Mouse (Mus musculus): ENCODE results near the gene Pkp1. TPM values are rescaled to one million over a fixed set of nuclear protein-coding genes. Genes with fewer than 3 reads are reported as not detected.

Pkp1 gene
- polyA plus RNA-seq, 1 experiment, result not detected

DNA sequence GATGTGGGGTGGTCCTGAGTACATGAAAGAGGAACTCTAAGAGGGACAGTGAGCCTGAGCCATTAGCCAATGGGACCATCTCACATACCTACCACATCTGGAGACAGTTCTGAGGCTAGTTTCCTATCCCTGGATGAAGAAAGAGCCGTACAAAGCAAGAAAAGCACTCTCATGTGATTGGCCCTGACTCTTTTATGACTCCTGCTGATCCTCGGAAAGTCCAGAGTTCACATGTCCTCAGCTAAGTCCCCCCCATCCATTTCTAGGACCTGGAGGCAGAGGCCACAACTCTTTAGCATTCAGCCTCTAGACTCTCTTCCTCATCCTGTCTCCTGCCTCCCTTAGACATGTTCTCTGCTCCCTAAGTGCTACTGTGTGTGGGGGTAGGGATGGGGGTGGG is 41.8 kb downstream of the Pkp1 start:
- Histone ChIP-seq H3K27me3 (ENCODE audit: control insufficient read depth, insufficient read depth, low read length) (no peaks in the 10 kb centered on the region), H3K4me1 (ENCODE audit: control insufficient read depth, insufficient read depth, insufficient read length) (no peaks in the 10 kb centered on the region), H3K4me3 (ENCODE audit: extremely low read depth, insufficient read depth, insufficient read length) (no peak overlapping the region), H3K27ac (ENCODE audit: insufficient read depth, low read length) (no peak overlapping the region), H3K36me3 (ENCODE audit: control insufficient read depth, insufficient read depth, low read length) (no peaks in the 10 kb centered on the region)
- TF ChIP-seq POLR2A (IDR thresholded peaks at IDR 0.05; ENCODE audit: low read depth, low read length) (no peak), CTCF (IDR thresholded peaks at IDR 0.05; ENCODE audit: extremely low read depth, insufficient read depth, insufficient read length, insufficient replicate concordance) (no peak)
- no peak for DNase-seq (ENCODE audit: low read depth in 1 of 2, low spot score in 2 of 2)
- 84% methylated on average over 2 of the region's 2 CpGs for WGBS

DNA sequence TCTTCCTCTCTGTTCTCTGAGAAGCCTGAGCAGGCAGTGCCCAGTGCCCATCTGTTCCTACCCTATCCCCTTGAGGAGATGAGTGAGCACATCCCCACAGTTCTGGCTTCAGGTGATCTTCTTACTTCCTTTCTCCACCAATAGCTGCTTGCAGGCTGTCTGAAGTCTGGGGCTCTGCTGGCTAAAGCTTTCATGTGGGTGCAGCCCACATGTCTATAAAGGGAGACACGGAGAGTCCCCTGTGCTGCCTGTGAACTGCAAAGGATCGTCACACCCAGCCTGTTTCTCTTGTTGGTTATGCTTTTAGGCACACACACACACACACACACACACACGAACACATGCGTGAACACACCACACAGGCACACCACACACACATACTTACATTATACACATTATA is 46.0 kb downstream of the Pkp1 start:
- DNase-seq (ENCODE audit: low read depth in 1 of 2, low spot score in 2 of 2), result no peak
- 77% methylated on average over 4 of the region's 4 CpGs for WGBS

GRCm38 (mm10) chr1:135868570-135868969 is 50.4 kb downstream of the Pkp1 start:
- DNase-seq (ENCODE audit: low read depth in 1 of 2, low spot score in 2 of 2), result no peak
- Histone ChIP-seq H3K27me3 (ENCODE audit: control insufficient read depth, insufficient read depth, low read length) (no peaks in the 10 kb centered on the region), H3K4me1 (ENCODE audit: control insufficient read depth, insufficient read depth, insufficient read length) (no peaks in the 10 kb centered on the region), H3K36me3 (ENCODE audit: control insufficient read depth, insufficient read depth, low read length) (no peaks in the 10 kb centered on the region), H3K27ac (ENCODE audit: insufficient read depth, low read length) (no peak overlapping the region), H3K4me3 (ENCODE audit: extremely low read depth, insufficient read depth, insufficient read length) (no peak overlapping the region)
- 90% methylated on average over 6 of the region's 6 CpGs for WGBS
- no peak for TF ChIP-seq POLR2A (IDR thresholded peaks at IDR 0.05; ENCODE audit: low read depth, low read length)
- no peak for TF ChIP-seq CTCF (IDR thresholded peaks at IDR 0.05; ENCODE audit: extremely low read depth, insufficient read depth, insufficient read length, insufficient replicate concordance)

More for the DNA sequence above, 46.0 kb downstream of the Pkp1 start:
- TF ChIP-seq POLR2A (IDR thresholded peaks at IDR 0.05; ENCODE audit: low read depth, low read length) (no peak), CTCF (IDR thresholded peaks at IDR 0.05; ENCODE audit: extremely low read depth, insufficient read depth, insufficient read length, insufficient replicate concordance) (no peak)
- Histone ChIP-seq H3K27ac (ENCODE audit: insufficient read depth, low read length) (no peak overlapping the region), H3K27me3 (ENCODE audit: control insufficient read depth, insufficient read depth, low read length) (no peaks in the 10 kb centered on the region), H3K4me3 (ENCODE audit: extremely low read depth, insufficient read depth, insufficient read length) (no peak overlapping the region), H3K36me3 (ENCODE audit: control insufficient read depth, insufficient read depth, low read length) (no peaks in the 10 kb centered on the region), H3K4me1 (ENCODE audit: control insufficient read depth, insufficient read depth, insufficient read length) (no peaks in the 10 kb centered on the region)

DNA sequence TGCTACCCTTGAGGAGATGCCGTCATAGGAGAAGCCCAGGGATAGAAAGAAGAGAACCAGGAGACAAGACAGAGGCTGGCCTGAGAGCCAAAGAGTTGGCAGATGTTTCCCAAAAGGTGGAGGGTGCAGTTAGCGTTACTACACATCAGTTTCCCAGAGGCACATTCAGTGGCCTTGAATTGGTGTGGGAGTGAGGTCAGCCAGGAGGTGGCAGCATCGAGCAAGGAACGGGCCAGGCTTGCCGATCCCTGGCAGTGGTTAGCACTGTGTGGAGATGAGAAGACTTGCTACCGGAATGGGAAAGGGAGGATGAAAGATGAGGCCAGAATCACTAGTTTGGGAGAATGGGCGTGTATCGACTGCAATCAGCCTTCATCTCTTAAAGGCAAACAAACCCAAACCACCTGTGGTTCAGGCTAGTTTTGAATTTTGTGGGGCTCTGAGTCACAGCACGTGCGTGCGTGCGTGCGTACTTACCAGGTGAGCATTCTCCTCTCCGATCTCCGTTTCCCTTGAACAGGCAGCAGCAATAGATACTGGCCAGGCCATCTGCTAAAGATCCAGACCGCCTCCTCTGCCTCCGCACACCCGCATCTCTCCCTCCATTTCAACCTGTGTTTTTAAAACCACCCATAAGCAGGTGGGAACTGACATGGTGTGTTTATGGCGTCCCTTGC is 53.4 kb downstream of the Pkp1 start:
- H3K4me3 ChIP-seq (ENCODE audit: extremely low read depth, insufficient read depth, insufficient read length), result no peak overlapping the region
- no peaks in the 10 kb centered on the region for H3K4me1 ChIP-seq (ENCODE audit: control insufficient read depth, insufficient read depth, insufficient read length)
- no peaks in the 10 kb centered on the region for H3K27me3 ChIP-seq (ENCODE audit: control insufficient read depth, insufficient read depth, low read length)
- H3K36me3 ChIP-seq (ENCODE audit: control insufficient read depth, insufficient read depth, low read length), result no peaks in the 10 kb centered on the region
- WGBS, result 58% methylated on average over 19 of the region's 19 CpGs
- no peak for TF ChIP-seq POLR2A (IDR thresholded peaks at IDR 0.05; ENCODE audit: low read depth, low read length)
- peak; percentile 80; the same call in 1 of the 2 replicates for TF ChIP-seq CTCF (IDR thresholded peaks at IDR 0.05; ENCODE audit: extremely low read depth, insufficient read depth, insufficient read length, insufficient replicate concordance)
- no peak overlapping the region for H3K27ac ChIP-seq (ENCODE audit: insufficient read depth, low read length)
- DNase-seq (ENCODE audit: low read depth in 1 of 2, low spot score in 2 of 2), result peak; percentile 4 to 55

GRCm38 (mm10) chr1:135864830-135865229 is 54.2 kb downstream of the Pkp1 start:
- Histone ChIP-seq H3K27ac (ENCODE audit: insufficient read depth, low read length) (no peak overlapping the region), H3K36me3 (ENCODE audit: control insufficient read depth, insufficient read depth, low read length) (no peaks in the 10 kb centered on the region), H3K4me3 (ENCODE audit: extremely low read depth, insufficient read depth, insufficient read length) (no peak overlapping the region), H3K27me3 (ENCODE audit: control insufficient read depth, insufficient read depth, low read length) (no peaks in the 10 kb centered on the region), H3K4me1 (ENCODE audit: control insufficient read depth, insufficient read depth, insufficient read length) (no peaks in the 10 kb centered on the region)
- TF ChIP-seq CTCF (IDR thresholded peaks at IDR 0.05; ENCODE audit: extremely low read depth, insufficient read depth, insufficient read length, insufficient replicate concordance), result no peak
- no peak for TF ChIP-seq POLR2A (IDR thresholded peaks at IDR 0.05; ENCODE audit: low read depth, low read length)
- no peak for DNase-seq (ENCODE audit: low read depth in 1 of 2, low spot score in 2 of 2)
- 56% methylated on average over 6 of the region's 6 CpGs for WGBS

DNA sequence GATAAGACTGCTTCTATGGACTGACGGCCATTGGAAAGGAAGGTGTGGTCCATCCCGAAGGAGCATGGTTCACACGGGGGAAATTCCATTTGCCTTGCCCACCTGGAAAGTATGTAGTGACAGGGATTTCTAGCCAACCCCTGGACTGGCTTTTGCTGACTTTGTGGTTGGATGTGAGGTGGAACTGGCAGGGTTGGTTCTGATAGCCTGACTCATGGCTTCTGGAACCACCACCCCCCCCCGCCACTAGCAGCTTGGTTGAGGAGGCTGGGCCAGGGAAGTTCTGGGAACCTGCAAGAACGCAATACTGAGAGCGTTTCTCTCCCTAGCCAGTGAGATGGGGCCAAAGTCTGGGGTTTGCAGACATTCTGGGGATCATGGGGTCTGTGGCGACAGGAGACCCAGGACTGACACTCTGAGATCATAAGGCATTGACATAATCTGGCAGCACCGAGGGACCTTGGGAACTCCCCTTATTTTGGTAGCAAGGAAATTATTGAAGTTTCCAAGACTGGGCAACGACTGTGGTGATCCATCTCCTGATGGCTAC is 55.1 kb downstream of the Pkp1 start:
- WGBS, result 82% methylated on average over 9 of the region's 9 CpGs
- TF ChIP-seq CTCF (IDR thresholded peaks at IDR 0.05; ENCODE audit: extremely low read depth, insufficient read depth, insufficient read length, insufficient replicate concordance), result no peak
- TF ChIP-seq POLR2A (IDR thresholded peaks at IDR 0.05; ENCODE audit: low read depth, low read length), result no peak
- no peaks in the 10 kb centered on the region for H3K4me1 ChIP-seq (ENCODE audit: control insufficient read depth, insufficient read depth, insufficient read length)
- DNase-seq (ENCODE audit: low read depth in 1 of 2, low spot score in 2 of 2), result no peak
- H3K36me3 ChIP-seq (ENCODE audit: control insufficient read depth, insufficient read depth, low read length), result no peaks in the 10 kb centered on the region
- no peak overlapping the region for H3K4me3 ChIP-seq (ENCODE audit: extremely low read depth, insufficient read depth, insufficient read length)
- H3K27ac ChIP-seq (ENCODE audit: insufficient read depth, low read length), result no peak overlapping the region
- no peaks in the 10 kb centered on the region for H3K27me3 ChIP-seq (ENCODE audit: control insufficient read depth, insufficient read depth, low read length)

GRCm38 (mm10) chr1:135862561-135862960 is 56.4 kb downstream of the Pkp1 start:
- TF ChIP-seq POLR2A (IDR thresholded peaks at IDR 0.05; ENCODE audit: low read depth, low read length) (no peak), CTCF (IDR thresholded peaks at IDR 0.05; ENCODE audit: extremely low read depth, insufficient read depth, insufficient read length, insufficient replicate concordance) (no peak)
- Histone ChIP-seq H3K27me3 (ENCODE audit: control insufficient read depth, insufficient read depth, low read length) (no peaks in the 10 kb centered on the region), H3K4me1 (ENCODE audit: control insufficient read depth, insufficient read depth, insufficient read length) (no peaks in the 10 kb centered on the region), H3K27ac (ENCODE audit: insufficient read depth, low read length) (no peak overlapping the region), H3K4me3 (ENCODE audit: extremely low read depth, insufficient read depth, insufficient read length) (no peak overlapping the region), H3K36me3 (ENCODE audit: control insufficient read depth, insufficient read depth, low read length) (no peaks in the 10 kb centered on the region)
- WGBS, result 85% methylated on average over 5 of the region's 5 CpGs
- DNase-seq (ENCODE audit: low read depth in 1 of 2, low spot score in 2 of 2), result no peak

Data from spleen, adult 2 months (tissue).